Mouse (Mus musculus) embryonic facial prominence, embryonic 14.5 days (tissue): ENCODE results near the gene 1700023F06Rik. TPM values are rescaled to one million over a fixed set of nuclear protein-coding genes. Genes with fewer than 3 reads are reported as not detected.

Experiments used
- ATAC-seq: fragments of 200-750 bp; cut with Nextera tagmentation; 2 replicates; pipeline ENCODE4 v1.8.0; 2017; ENCODE audit warnings: low read depth, moderate number of reproducible peaks, moderate TSS enrichment
- DNase-seq: peaks from one replicate; pipeline ENCODE4 v3.0.0-alpha.2; 2015; ENCODE audit warnings: low spot score
- H3K27ac ChIP-seq: fragments of 300-500 bp; sonication (generic); replicated peaks from 2 replicates; pipeline ENCODE4 v1.5.1; 2014; ENCODE audit warnings: low read depth, mild to moderate bottlenecking, low read length, moderate library complexity
- H3K27me3 ChIP-seq: fragments of 300-500 bp; sonication (generic); replicated peaks from 2 replicates; pipeline ENCODE4 v1.6.1; 2014; ENCODE audit warnings: low read length; ENCODE audit not compliant: control insufficient read depth, insufficient read depth
- H3K36me3 ChIP-seq: fragments of 300-500 bp; sonication (generic); 2 replicates; pipeline ENCODE4 v1.6.1; 2014; ENCODE audit warnings: low read length, mixed read lengths; ENCODE audit not compliant: control insufficient read depth, insufficient read depth
- H3K4me1 ChIP-seq: fragments of 300-500 bp; sonication (generic); 2 replicates; pipeline ENCODE4 v1.6.1; 2014; ENCODE audit warnings: antibody characterized with exemption, low read length; ENCODE audit not compliant: control insufficient read depth, insufficient read depth
- H3K4me2 ChIP-seq: fragments of 300-500 bp; sonication (generic); 2 replicates; pipeline ENCODE4 v1.6.1; 2014; ENCODE audit warnings: low read depth, mild to moderate bottlenecking, low read length, moderate library complexity, mixed read lengths
- H3K4me3 ChIP-seq: fragments of 300-500 bp; sonication (generic); 2 replicates; pipeline ENCODE4 v1.5.1; 2014; ENCODE audit warnings: low read depth, mild to moderate bottlenecking, low read length
- H3K9ac ChIP-seq: fragments of 300-500 bp; sonication (generic); 2 replicates; pipeline ENCODE4 v1.6.1; 2014; ENCODE audit warnings: low read depth, mild to moderate bottlenecking, low read length, moderate library complexity, mixed read lengths
- H3K9me3 ChIP-seq: fragments of 300-500 bp; sonication (generic); 2 replicates; pipeline ENCODE4 v1.6.1; 2016; ENCODE audit warnings: low read length; ENCODE audit not compliant: control insufficient read depth
- WGBS: fragments of 180-500 bp; shearing (Covaris S2); extraction: QIAGEN DNeasy Blood & Tissue Kit; methylation state at CpG from one replicate; pipeline ENCODE4 v1.1.7; 2014; 5-methylcytosine and 5-hydroxymethylcytosine counted together
- polyA plus RNA-seq: library from polyadenylated mRNA; unstranded; fragments of >200 nt; fragmentation: Nextera tagmentation; extraction: Ambion mirVana; gene quantifications from 2 replicates; pipeline ENCODE4 v1.2.1, GENCODE M21; 2014

1700023F06Rik gene
- polyA plus RNA-seq, 1 experiment from 2014 or later: 1.6 TPM

DNA sequence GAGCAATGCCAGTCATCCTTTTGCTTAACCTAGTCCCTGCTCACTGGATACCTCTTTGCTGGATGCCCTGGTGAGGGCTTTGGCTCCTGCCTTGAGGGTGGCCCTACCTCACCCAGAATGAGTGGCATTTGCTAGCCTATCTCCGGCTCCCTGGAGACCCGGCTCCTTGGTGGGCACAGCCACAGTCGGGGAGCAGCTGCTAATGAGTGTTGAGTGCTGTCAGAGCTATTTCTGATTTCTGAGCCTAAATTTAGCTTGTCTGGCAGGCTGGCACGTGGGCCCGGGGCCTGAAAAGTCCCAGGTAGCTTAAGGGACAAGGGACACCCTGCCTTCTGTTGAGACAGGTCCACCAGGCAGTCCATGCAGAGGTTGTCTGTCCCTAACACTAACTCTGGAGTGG is 31.1 kb downstream of the 1700023F06Rik start:
- H3K4me1 ChIP-seq: no peaks in the 10 kb centered on the region; the same call in 1 of the 2 replicates
- no peak for ATAC-seq
- H3K36me3 ChIP-seq: no peaks in the 10 kb centered on the region
- no peaks in the 10 kb centered on the region for H3K9me3 ChIP-seq
- DNase-seq: no peak
- H3K9ac ChIP-seq: no peak overlapping the region
- no peak overlapping the region for H3K4me2 ChIP-seq
- peaks cover 1% of the 10 kb centered on the region; the same call in 1 of the 2 replicates for H3K27me3 ChIP-seq
- no peak overlapping the region for H3K4me3 ChIP-seq
- 78% methylated on average over 5 of the region's 5 CpGs for WGBS
- H3K27ac ChIP-seq: no peak overlapping the region

DNA sequence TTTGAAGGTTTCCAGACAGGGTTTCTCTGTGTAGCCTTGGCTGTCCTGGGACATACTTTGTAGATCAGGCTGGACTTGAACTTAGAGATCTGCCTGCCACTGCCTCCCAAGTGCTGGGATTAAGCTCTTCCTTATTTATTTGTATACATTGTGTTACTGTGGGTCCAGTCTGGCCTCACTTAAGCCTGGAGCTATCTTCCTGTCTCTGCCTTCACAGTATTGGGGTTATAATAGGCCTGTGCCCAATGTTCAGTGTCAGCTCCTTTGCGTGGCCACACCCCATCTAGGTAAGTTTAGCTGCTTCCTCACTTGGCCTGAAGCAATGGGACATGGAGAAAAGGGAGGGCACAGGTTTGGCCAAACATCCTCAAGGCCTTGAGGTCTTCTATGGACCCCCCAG is 31.8 kb downstream of the 1700023F06Rik start:
- ATAC-seq (no peak), DNase-seq (no peak)
- Histone ChIP-seq H3K4me3 (no peak overlapping the region), H3K27me3 (peaks cover 8% of the 10 kb centered on the region), H3K36me3 (no peaks in the 10 kb centered on the region), H3K27ac (no peak overlapping the region), H3K9me3 (no peaks in the 10 kb centered on the region), H3K9ac (no peak overlapping the region), H3K4me2 (no peak overlapping the region), H3K4me1 (no peaks in the 10 kb centered on the region; the same call in 1 of the 2 replicates)
- 94% methylated on average over 1 of the region's 1 CpGs for WGBS

DNA sequence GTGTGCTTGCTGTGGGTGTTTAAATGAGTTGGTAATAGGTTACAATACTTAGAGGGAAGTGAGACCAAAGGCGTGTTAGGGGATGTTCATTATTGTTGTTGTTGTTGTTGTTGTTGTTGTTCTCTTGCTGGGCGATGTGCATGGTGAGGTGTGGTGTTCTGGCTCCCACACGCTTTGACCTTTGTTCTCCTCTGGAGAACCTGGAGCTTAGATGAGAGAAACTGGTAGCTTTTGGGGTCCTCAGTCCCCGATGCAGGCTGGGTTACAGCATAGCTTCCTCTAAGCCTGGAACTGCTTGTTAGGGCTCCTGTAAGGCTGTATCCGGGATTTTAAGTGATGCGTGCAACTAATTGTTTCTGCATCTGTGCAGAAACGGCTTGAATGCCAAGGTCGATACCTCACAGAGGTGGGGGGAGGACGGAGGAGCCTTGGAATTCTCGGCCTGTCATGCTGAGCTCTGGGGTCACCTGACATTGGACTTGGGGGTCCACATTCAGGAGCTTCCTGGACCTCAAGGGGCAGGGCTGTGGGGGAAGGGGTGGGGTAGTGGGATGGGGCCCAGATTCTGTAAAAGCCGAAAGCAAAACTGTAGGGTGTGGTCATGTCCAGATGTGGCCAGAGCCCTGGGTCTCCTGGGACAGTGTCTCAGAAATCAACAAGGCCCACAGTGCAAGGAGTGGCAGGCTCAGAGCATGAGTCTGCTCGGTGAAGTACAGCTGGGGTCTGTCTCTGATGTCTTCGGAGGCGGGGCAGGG is 32.5 kb downstream of the 1700023F06Rik start:
- WGBS: 62% methylated on average over 14 of the region's 14 CpGs
- Histone ChIP-seq H3K9me3 (no peaks in the 10 kb centered on the region), H3K4me2 (no peak overlapping the region), H3K4me1 (no peaks in the 10 kb centered on the region; the same call in 1 of the 2 replicates), H3K27me3 (peaks cover 15% of the 10 kb centered on the region), H3K4me3 (no peak overlapping the region), H3K9ac (peak overlapping the region; percentile 5; the same call in 1 of the 2 replicates), H3K27ac (no peak overlapping the region), H3K36me3 (no peaks in the 10 kb centered on the region)
- ATAC-seq (no peak), DNase-seq (no peak)

DNA sequence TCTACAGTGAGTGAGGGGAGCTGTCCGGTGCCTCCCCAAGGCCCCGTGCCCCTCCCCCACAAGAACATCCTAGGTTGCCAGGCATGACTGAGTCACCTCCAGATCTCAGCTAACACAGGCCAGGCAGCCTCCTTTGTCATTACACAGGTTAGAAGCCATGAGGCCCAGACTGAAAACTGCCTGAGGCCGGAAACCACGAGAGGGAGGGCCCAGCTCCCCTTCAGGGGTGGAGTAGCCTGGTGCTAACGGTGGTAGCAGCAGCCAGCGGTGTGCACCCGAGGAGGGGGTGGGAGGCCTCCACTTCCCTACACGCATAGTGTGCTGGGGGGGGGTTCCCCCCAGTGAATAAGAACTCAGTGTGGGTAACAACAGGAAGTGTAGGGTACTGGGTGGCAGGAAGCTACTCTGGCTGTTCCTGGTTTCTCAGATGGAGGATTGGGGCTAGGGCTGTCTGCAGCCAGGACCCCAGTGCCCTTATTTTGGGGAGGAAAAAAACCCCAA is 33.4 kb downstream of the 1700023F06Rik start:
- Histone ChIP-seq H3K4me1 (no peaks in the 10 kb centered on the region; the same call in 1 of the 2 replicates), H3K4me3 (no peak overlapping the region), H3K9me3 (no peaks in the 10 kb centered on the region), H3K4me2 (no peak overlapping the region), H3K9ac (no peak overlapping the region), H3K27me3 (peaks cover 24% of the 10 kb centered on the region), H3K36me3 (no peaks in the 10 kb centered on the region), H3K27ac (no peak overlapping the region)
- 33% methylated on average over 8 of the region's 8 CpGs for WGBS
- no peak for ATAC-seq
- DNase-seq: peak; percentile 19

DNA sequence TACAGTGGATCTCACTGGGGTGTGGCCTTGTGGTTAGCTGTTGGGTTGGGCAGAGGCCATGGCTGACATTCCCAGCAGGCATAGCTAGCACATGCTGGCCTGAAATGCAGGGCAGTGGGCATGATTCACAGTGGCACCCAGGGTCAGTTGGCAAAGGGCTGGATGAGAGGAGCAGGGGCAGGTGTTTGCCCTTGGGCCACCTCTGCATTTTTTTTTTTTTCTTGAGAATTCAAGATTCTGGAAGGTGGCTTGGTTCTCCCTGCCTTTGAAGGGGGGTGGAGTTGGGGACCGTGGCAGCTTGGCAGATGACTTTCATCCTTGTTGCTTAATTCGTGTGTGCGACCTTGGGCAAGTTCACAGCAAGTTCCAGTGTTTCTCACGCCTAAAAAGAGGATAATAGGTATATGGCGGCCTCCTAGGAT is 33.9 kb downstream of the 1700023F06Rik start:
- H3K4me3 ChIP-seq: no peak overlapping the region
- no peaks in the 10 kb centered on the region for H3K36me3 ChIP-seq
- H3K9me3 ChIP-seq: no peaks in the 10 kb centered on the region
- H3K27ac ChIP-seq: no peak overlapping the region
- no peak for DNase-seq
- no peak overlapping the region for H3K4me2 ChIP-seq
- 74% methylated on average over 5 of the region's 5 CpGs for WGBS
- ATAC-seq: no peak
- H3K9ac ChIP-seq: no peak overlapping the region
- no peaks in the 10 kb centered on the region; the same call in 1 of the 2 replicates for H3K4me1 ChIP-seq
- peaks cover 29% of the 10 kb centered on the region for H3K27me3 ChIP-seq

DNA sequence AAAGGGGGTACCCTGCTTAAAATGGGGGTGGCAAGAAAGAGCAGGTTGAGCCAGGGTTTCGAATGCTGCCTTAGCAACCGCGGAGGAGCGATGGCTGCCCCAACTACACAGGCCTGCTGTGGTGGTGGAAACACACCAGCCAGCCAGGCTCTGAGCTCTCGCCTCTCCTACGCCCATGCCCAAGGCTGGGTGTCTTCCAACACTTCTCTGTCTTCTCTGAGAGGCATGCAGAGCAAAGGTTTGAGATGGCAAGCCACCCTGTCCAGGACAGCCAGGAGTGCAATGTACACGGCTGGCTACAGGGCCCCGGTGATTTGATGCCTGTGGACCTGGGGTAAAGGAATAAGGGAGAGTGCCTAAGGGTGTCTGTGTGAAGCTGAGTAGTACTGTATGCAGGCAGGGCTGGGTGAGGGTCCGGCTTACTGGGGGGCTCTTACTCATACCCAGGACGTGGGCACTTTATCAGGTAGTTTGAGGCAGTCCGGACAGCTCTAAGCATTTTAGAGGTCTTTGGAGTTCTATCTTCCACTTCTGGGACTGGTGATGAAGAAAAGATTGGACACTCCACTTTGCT is 34.5 kb downstream of the 1700023F06Rik start:
- ATAC-seq (no peak), DNase-seq (no peak)
- Histone ChIP-seq H3K36me3 (no peaks in the 10 kb centered on the region), H3K9ac (no peak overlapping the region), H3K4me2 (no peak overlapping the region), H3K4me3 (no peak overlapping the region), H3K27ac (no peak overlapping the region), H3K4me1 (no peaks in the 10 kb centered on the region; the same call in 1 of the 2 replicates), H3K9me3 (no peaks in the 10 kb centered on the region), H3K27me3 (peaks cover 35% of the 10 kb centered on the region)
- 91% methylated on average over 11 of the region's 11 CpGs for WGBS

DNA sequence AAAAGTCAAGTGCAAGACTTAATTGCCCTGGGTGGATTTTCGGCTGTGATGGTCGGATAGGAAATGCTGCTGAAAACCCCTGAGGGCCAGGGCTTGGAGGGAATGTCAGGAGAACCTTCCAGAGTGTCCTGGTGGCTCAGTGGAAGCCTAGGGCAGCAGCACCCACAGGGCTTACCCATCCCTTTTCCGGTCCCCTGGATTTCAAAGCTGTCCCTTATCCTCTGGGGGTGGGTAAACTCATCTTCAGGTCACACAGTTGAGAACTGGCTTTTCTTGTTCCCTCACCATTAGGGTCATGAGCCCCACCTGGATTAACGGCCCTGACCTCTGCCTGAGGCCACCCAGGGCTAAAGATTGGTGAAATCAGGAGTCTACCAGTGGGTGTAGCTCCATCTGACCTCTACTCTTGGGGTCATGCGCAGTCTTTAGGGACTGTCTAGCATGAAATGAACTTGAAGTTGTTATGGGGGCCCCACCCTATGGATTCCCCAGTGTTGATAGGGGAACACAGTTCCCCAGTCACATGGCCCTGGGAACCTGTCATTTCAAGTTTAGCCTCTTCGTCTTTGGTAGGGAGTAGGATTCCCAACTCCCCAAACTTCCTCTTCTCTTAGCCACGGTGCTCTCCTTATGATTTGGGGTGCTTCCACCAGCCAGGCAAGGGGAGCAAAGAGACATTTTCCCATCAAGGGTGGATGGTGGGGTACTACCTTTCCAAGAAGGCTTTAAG is 35.2 kb downstream of the 1700023F06Rik start:
- H3K9me3 ChIP-seq: no peaks in the 10 kb centered on the region
- H3K9ac ChIP-seq: no peak overlapping the region
- no peak overlapping the region for H3K4me2 ChIP-seq
- ATAC-seq (no peak), DNase-seq (no peak)
- no peaks in the 10 kb centered on the region for H3K36me3 ChIP-seq
- peaks cover 36% of the 10 kb centered on the region for H3K27me3 ChIP-seq
- 81% methylated on average over 7 of the region's 7 CpGs for WGBS
- no peak overlapping the region for H3K4me3 ChIP-seq
- no peaks in the 10 kb centered on the region; the same call in 1 of the 2 replicates for H3K4me1 ChIP-seq
- no peak overlapping the region for H3K27ac ChIP-seq

DNA sequence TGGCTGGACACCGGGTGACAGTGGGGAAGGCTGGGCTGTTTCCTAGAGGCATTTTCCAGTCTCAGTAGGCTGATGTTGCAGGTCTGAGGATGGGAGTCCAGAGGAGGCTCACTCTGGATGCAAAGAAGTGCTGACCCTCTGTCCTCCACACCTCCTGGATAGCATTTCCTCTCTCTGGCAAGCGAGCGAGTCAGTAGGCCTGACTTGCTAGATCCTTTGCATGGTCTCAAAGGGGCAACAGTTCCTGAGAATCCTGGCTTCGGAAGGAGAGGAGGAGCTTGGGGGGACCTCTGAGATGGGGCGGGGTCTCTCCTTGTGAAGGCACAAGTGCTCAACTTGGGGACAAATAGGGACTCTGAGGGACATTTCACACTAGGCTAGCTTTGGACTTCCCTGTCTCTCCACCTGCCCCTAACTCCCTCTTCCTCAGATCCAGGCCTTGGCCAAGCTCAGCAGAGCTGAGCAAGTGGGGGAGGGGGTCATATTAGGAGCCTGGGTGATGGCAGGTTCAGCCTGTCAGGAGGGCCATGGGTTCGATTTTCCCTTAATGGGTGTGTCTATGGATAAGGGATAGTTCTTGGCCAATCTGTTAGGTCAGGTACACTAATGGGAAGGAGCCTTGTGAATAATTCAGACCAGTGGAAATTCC is 35.8 kb downstream of the 1700023F06Rik start:
- WGBS: 62% methylated on average over 6 of the region's 6 CpGs
- no peak overlapping the region for H3K9ac ChIP-seq
- no peak overlapping the region for H3K4me2 ChIP-seq
- H3K27ac ChIP-seq: no peak overlapping the region
- no peak overlapping the region for H3K4me3 ChIP-seq
- peaks cover 36% of the 10 kb centered on the region for H3K27me3 ChIP-seq
- ATAC-seq: no peak
- no peaks in the 10 kb centered on the region for H3K36me3 ChIP-seq
- DNase-seq: no peak
- no peaks in the 10 kb centered on the region for H3K9me3 ChIP-seq
- H3K4me1 ChIP-seq: no peaks in the 10 kb centered on the region; the same call in 1 of the 2 replicates
